Mouse (Mus musculus) liver, embryonic 12.5 days (tissue): Measurements from ENCODE around the gene Add3. TPM values are rescaled to one million over a fixed set of nuclear protein-coding genes. Genes with fewer than 3 reads are reported as not detected.
A peak's percentile ranks its signal among the peaks of the same experiment; 100 is the strongest.

Experiments
- ATAC-seq: fragments of 200-750 bp; cut with Nextera tagmentation; 2 replicates; pipeline ENCODE4 v1.8.0; 2017; ENCODE audit warnings: moderate number of reproducible peaks, mild to moderate bottlenecking, moderate library complexity
- H3K27ac ChIP-seq: fragments of 300-500 bp; sonication (generic); 2 replicates; pipeline ENCODE4 v1.5.1; 2016; ENCODE audit warnings: mild to moderate bottlenecking
- H3K27me3 ChIP-seq: fragments of 300-500 bp; sonication (generic); replicated peaks from 2 replicates; pipeline ENCODE4 v1.6.1; 2016; ENCODE audit warnings: mild to moderate bottlenecking, moderate library complexity
- H3K36me3 ChIP-seq: fragments of 300-500 bp; sonication (generic); 2 replicates; pipeline ENCODE4 v1.6.1; 2016; ENCODE audit warnings: mild to moderate bottlenecking, moderate library complexity
- H3K4me1 ChIP-seq: fragments of 300-500 bp; sonication (generic); 2 replicates; pipeline ENCODE4 v1.6.1; 2016
- H3K4me2 ChIP-seq: fragments of 300-500 bp; sonication (generic); 2 replicates; pipeline ENCODE4 v1.6.1; 2016; ENCODE audit warnings: mild to moderate bottlenecking, moderate library complexity
- H3K4me3 ChIP-seq: fragments of 300-500 bp; sonication (generic); 2 replicates; pipeline ENCODE4 v1.5.1; 2016; ENCODE audit warnings: mild to moderate bottlenecking, moderate library complexity
- H3K9ac ChIP-seq: fragments of 300-500 bp; sonication (generic); 2 replicates; pipeline ENCODE4 v1.6.1; 2016; ENCODE audit warnings: mild to moderate bottlenecking, moderate library complexity
- H3K9me3 ChIP-seq: fragments of 300-500 bp; sonication (generic); replicated peaks from 2 replicates; pipeline ENCODE4 v1.6.1; 2016; ENCODE audit warnings: mild to moderate bottlenecking, moderate library complexity
- WGBS: fragments of 180-500 bp; shearing (Covaris S2); methylation state at CpG from one replicate; pipeline ENCODE4 v1.1.7; 2016; ENCODE audit not compliant: insufficient replicate concordance; 5-methylcytosine and 5-hydroxymethylcytosine counted together
- polyA plus RNA-seq: library from polyadenylated mRNA; unstranded; fragments of >200 nt; fragmentation: Nextera tagmentation; extraction: Ambion mirVana; gene quantifications from 2 replicates; pipeline ENCODE4 v1.2.1, GENCODE M21; 2016

The Add3 gene
- polyA plus RNA-seq, 1 experiment from 2014 or later: 42.2 TPM

DNA sequence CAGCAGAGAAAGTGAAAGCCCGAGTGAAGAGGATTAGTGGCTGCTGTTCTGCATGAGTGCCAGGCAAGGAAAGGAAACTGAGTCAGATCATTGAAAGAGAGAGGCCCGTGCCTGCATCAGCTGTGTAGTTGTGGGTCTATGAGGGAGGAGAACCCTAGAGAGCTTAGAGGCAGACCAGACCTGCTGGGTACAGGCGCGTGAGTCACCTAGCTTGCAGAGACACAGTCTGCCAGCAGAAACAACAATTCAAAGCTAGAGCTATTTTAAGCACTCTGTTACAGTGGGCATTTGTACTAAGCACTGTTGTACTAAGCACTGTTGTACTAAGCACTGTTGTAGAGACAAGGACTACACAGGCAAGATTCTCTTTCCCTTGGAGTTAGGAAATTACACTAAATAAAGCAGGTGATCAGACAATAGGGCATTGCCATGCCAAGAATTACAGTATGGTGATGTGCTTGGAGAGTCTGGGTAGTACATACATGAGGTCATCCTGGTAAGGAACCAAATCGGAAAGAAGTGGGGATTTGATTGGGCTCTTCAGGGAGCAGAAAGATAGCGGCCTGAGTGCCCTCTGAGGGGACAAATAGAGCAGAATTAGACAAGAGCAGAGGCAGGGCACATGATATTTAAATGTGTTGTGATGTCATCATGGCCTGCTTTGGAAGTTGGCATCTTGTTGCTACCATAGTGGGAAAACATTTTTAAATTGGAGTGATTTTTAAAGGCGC, 88.0 kb downstream of the Add3 start:
- no peak overlapping the region for H3K4me3 ChIP-seq
- peaks cover 11% of the 10 kb centered on the region for H3K4me1 ChIP-seq
- no peaks in the 10 kb centered on the region for H3K9me3 ChIP-seq
- H3K27me3 ChIP-seq: no peaks in the 10 kb centered on the region
- H3K9ac ChIP-seq: no peak overlapping the region
- H3K27ac ChIP-seq: no peak overlapping the region
- no peak for ATAC-seq
- no peak overlapping the region for H3K4me2 ChIP-seq
- H3K36me3 ChIP-seq: peaks cover 47% of the 10 kb centered on the region
- 83% methylated on average over 7 of the region's 7 CpGs for WGBS

DNA sequence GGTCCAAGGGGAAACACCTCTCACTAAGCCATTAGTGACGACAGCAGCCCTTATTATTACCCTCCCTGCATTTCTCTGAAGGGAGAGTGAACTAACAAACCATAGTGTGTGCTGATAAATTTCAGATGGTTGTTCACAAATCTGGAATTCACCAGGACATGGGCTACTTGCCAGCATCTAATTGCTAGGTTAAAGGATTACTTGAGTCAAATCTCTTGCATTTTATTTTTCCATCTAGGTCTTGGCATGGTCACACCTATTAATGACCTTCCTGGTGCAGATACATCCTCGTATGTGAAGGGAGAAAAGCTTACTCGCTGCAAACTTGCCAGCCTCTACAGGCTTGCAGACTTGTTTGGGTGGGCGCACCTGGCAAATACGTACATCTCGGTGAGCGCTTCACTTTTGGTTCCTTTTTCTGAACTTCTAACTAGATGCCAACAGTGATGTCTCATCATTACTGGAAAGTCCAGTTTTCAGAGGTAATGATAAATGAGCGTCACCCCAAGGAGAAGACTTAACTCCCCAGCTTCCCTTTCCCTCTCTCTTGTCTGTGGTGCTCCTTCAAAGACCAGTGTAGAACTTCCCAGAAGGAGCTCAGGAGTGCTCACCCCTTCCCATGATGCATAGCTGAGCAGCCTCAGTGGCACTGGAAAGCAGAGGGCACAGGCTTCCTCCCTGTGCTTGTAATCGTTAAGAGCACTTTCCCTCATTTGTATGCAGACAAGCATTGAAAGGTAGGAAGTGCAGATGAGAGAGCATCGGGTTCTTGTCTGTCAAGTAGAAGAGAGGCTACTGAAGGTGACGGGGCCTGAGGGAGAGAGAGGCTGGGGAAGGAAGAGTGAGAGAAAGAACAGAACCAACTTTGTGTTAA, 90.9 kb downstream of the Add3 start:
- no peaks in the 10 kb centered on the region for H3K9me3 ChIP-seq
- ATAC-seq: no peak
- no peaks in the 10 kb centered on the region for H3K4me1 ChIP-seq
- peaks cover 73% of the 10 kb centered on the region for H3K36me3 ChIP-seq
- H3K9ac ChIP-seq: no peak overlapping the region
- no peaks in the 10 kb centered on the region for H3K27me3 ChIP-seq
- H3K4me2 ChIP-seq: no peak overlapping the region
- no peak overlapping the region for H3K27ac ChIP-seq
- no peak overlapping the region for H3K4me3 ChIP-seq
- WGBS: 83% methylated on average over 11 of the region's 11 CpGs

DNA sequence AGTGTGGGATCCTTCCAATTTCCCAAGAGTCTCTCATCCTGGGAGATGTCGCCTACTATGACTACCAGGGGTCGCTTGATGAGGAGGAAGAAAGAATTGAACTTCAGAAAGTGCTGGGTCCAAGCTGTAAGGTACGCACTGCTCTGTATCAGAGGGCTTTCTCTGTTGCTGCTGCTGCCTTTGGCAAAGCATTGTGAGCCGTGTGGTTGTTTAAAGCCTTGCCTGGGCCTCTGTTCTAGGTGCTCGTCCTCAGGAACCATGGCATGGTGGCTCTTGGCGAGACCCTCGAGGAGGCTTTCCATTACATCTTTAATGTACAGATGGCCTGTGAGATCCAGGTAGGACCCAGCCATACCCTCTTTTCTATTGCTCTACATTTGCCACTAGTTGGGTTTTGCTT, 93.3 kb downstream of the Add3 start:
- Histone ChIP-seq H3K9ac (no peak overlapping the region), H3K27ac (no peak overlapping the region), H3K36me3 (peaks cover 74% of the 10 kb centered on the region), H3K4me2 (no peak overlapping the region), H3K9me3 (no peaks in the 10 kb centered on the region), H3K4me1 (no peaks in the 10 kb centered on the region), H3K27me3 (no peaks in the 10 kb centered on the region), H3K4me3 (no peak overlapping the region)
- ATAC-seq: no peak
- 87% methylated on average over 7 of the region's 7 CpGs for WGBS

DNA sequence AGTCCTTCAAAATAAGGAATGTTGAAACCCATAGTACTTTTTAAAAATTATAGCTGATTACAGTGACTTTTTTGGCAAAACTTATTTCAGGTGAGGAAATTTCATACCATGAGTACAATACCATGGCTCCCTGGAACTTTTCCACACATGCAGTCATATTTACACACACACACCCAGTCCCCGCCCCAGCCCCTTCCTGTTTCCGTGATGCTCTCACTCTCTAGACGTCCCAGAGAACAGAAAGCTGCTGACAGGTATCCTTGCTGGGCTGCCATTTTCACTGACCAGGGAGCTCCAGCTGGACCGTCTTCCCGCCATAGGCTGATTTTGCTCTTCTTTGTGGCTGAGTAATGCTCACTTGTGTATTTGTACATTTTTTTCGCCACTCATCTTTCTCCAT, 101.6 kb downstream of the Add3 start:
- no peak overlapping the region for H3K9ac ChIP-seq
- H3K27ac ChIP-seq: no peak overlapping the region
- 72% methylated on average over 6 of the region's 6 CpGs for WGBS
- H3K27me3 ChIP-seq: no peaks in the 10 kb centered on the region
- no peak for ATAC-seq
- no peak overlapping the region for H3K4me2 ChIP-seq
- peaks cover 4% of the 10 kb centered on the region for H3K4me1 ChIP-seq
- H3K4me3 ChIP-seq: no peak overlapping the region
- no peaks in the 10 kb centered on the region for H3K9me3 ChIP-seq
- H3K36me3 ChIP-seq: peaks cover 84% of the 10 kb centered on the region

DNA sequence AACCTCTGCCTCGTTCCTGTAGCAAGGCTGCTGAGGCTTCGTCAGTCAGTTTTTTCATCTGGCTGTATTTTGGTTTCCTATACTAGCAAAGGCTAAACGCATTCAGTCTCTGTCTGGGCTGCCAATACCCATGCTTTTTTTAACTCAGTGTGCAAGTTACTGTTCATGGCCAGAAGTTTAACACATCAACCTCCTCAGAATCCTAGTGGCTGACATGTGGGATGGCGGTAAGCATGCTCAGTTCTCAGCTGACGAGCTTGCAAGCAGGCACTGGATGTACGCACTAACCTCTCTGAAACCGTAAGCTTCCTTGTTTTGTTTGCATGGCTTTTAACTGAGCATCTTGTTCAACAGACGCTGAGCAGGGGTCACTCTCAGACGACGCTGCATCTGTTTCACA, 103.7 kb downstream of the Add3 start:
- ATAC-seq: no peak
- Histone ChIP-seq H3K4me1 (peaks cover 21% of the 10 kb centered on the region), H3K27ac (no peak overlapping the region), H3K27me3 (no peaks in the 10 kb centered on the region), H3K9me3 (no peaks in the 10 kb centered on the region), H3K4me2 (no peak overlapping the region), H3K4me3 (no peak overlapping the region), H3K36me3 (peaks cover 68% of the 10 kb centered on the region), H3K9ac (no peak overlapping the region)
- WGBS: 81% methylated on average over 10 of the region's 10 CpGs

DNA sequence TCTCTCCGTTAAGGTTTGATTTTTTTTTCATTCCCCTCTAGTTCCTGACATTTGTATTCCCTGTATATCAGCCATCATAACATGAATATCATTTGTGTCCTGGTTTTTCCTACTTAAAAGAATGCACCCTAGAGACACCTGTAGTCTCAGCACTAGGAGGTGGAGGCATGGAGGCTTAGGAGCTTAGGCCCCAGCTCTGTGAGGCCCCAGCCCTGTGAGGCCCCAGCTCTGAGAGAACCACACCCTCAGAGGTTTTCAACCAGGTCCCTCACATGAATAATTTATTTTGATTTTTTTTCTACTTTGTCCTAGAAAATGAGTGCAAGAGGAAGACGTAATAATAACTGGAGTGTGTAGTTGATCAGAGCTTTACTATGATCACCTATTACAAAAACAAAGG, 107.3 kb downstream of the Add3 start:
- 58% methylated on average over 2 of the region's 2 CpGs for WGBS
- Histone ChIP-seq H3K4me1 (peaks cover 44% of the 10 kb centered on the region), H3K9me3 (no peaks in the 10 kb centered on the region), H3K9ac (no peak overlapping the region), H3K27ac (peak overlapping the region; percentile 64; the same call in 1 of the 2 replicates), H3K4me3 (no peak overlapping the region), H3K27me3 (no peaks in the 10 kb centered on the region), H3K4me2 (peak overlapping the region; percentile 37), H3K36me3 (peaks cover 41% of the 10 kb centered on the region)
- ATAC-seq: peak; percentile 87

DNA sequence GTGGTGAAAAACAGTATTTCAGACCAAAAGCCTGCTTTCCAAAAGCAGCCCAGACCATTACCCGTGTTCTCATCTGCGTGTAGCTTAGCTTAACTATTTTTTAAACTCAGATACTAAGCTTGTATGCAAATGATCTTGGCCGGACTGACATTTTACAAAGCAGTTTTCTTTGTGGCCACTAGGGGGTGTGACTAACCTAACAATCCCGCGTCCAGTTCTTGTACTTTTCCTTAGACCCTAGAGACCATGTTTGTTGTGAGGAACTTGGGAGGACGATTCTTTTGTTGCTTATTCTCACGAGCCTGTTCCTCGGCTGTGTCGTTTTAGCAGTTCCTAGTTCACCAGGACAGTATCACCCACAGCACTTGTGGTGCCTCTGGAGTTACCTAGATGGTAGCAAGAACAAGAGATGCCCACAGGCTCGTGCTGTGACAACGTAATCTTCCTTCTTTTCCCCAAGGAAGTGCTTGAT, 107.8 kb downstream of the Add3 start:
- Histone ChIP-seq H3K27me3 (no peaks in the 10 kb centered on the region), H3K27ac (peak overlapping the region; percentile 59; the same call in 1 of the 2 replicates), H3K4me2 (peak overlapping the region; percentile 37), H3K4me1 (peaks cover 44% of the 10 kb centered on the region), H3K9me3 (no peaks in the 10 kb centered on the region), H3K36me3 (peaks cover 36% of the 10 kb centered on the region), H3K9ac (no peak overlapping the region), H3K4me3 (no peak overlapping the region)
- ATAC-seq: peak; percentile 56
- WGBS: 19% methylated on average over 11 of the region's 11 CpGs

DNA sequence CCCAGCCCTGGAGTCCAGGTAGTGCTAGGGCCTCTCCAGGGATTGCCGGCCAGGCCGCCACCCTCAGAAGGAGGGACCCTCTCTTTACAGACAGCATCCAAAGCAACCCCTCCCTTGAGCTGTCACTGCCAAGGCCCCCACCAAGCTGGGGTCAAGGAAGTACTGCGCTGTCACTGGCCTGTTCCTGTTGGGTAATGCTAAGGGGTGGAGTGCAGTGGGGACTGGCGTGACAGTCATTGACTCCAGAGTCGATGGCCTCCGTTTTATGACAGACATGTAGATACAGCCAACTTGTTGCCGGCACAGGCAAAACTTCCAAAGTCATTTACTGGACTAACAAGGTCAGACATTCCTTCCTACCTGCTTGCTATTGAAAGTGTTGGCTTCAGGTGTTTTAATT, 110.8 kb downstream of the Add3 start:
- 69% methylated on average over 7 of the region's 7 CpGs for WGBS
- Histone ChIP-seq H3K27ac (no peak overlapping the region), H3K9me3 (no peaks in the 10 kb centered on the region), H3K4me1 (peaks cover 63% of the 10 kb centered on the region), H3K36me3 (peaks cover 14% of the 10 kb centered on the region), H3K4me3 (no peak overlapping the region), H3K9ac (no peak overlapping the region), H3K27me3 (no peaks in the 10 kb centered on the region), H3K4me2 (no peak overlapping the region)
- 0 out of 2 replicates have a peak, but pooled peaks have one; percentile 5 for ATAC-seq

DNA sequence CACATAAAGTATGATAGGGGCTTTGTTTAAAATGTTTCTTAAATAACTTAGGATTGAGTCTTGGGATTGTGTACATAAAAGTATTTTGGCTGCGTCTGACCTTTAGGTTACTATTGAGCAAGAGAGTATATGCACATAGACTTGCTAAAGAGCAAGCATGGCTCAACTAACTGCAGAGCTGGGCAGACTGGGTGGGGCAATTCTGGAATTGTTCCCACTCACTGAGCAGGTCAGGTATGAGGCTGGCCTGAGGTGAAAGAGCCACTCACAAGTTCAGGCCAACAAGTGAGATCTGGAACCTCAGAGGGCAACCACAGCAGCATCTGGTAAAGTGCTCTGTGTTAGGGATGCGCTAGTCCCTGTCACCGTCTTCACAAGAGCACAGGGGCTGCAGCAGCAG, 111.4 kb downstream of the Add3 start:
- H3K27me3 ChIP-seq: no peaks in the 10 kb centered on the region
- H3K4me2 ChIP-seq: no peak overlapping the region
- H3K27ac ChIP-seq: peak overlapping the region; percentile 34; the same call in 1 of the 2 replicates
- no peak for ATAC-seq
- no peak overlapping the region for H3K4me3 ChIP-seq
- H3K9me3 ChIP-seq: no peaks in the 10 kb centered on the region
- H3K36me3 ChIP-seq: peaks cover 11% of the 10 kb centered on the region
- no peak overlapping the region for H3K9ac ChIP-seq
- H3K4me1 ChIP-seq: peaks cover 67% of the 10 kb centered on the region
- WGBS: 76% methylated on average over 3 of the region's 3 CpGs

DNA sequence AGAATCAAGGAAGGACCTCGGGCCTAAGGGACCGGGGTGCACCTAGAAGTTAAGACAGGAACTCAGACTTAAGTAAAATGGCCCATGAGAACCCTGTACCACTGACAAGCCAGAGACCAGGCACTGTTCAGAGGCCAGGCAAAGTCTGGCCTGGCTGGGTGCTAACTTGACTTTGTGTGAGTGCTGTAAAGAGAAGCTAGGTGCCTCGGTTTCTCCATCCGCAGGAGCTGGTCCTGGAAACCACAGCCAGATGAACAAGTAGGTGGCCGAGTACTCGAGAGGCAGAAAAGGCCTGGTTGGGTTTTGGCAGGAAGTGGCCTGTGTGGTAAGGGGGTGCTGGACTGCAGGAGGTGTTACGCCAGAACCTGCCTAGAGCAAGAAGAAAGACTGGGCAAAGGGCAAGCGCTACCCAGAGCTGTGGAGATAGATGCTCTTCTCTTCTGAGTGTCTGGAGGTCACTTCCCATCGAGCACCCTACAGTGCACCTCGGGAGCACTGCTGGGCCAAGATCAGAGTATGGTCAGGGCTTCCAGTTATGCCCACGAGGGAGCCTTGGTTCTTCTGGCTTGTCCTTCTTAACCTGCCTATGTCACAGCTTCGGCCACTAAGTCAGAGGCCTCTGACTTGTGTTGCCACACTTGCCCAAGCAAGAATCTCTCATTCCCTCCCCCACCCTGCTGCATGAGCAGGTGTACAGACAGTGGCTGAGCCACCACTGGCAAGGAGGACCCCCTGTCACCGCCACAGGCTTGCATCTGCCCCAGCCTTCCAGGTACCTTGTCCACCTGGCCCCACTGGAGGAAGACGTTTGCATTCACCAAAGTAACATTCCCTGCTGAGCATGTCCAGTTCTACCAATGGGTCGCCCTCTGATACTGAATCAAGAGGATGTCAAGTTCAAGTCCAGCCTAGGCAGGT, 112.1 kb downstream of the Add3 start:
- H3K9ac ChIP-seq: no peak overlapping the region
- H3K27ac ChIP-seq: peak overlapping the region; percentile 34; the same call in 1 of the 2 replicates
- H3K36me3 ChIP-seq: peaks cover 10% of the 10 kb centered on the region; the same call in 1 of the 2 replicates
- no peak overlapping the region for H3K4me3 ChIP-seq
- WGBS: 66% methylated on average over 15 of the region's 15 CpGs
- H3K4me1 ChIP-seq: peaks cover 67% of the 10 kb centered on the region
- no peak overlapping the region for H3K4me2 ChIP-seq
- no peaks in the 10 kb centered on the region for H3K9me3 ChIP-seq
- H3K27me3 ChIP-seq: no peaks in the 10 kb centered on the region
- no peak for ATAC-seq

DNA sequence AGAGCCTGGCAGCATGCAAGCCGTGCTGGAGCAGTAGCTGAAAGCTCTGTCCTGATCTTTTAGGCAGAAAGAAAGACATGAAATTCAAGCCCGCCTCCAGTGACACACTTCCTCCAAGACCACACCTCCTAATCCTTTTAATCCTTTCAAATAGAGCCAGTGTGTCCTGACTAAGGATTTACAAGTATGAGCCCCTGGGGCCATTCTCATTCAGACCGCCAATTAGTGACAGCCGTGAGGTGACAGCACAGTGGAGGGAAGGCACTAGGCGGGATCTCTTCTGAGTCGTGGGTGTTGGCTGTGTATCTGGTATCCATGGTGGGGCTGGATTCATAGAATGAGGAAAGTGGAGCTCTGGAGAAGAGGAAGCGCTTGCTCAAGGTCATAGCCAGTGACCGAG, 116.1 kb downstream of the Add3 start:
- Histone ChIP-seq H3K36me3 (no peaks in the 10 kb centered on the region), H3K4me1 (peaks cover 76% of the 10 kb centered on the region), H3K4me3 (0 out of 2 replicates have a peak overlapping the region, but pooled peaks have one; percentile 13), H3K27ac (peak overlapping the region; percentile 98), H3K27me3 (peaks cover 8% of the 10 kb centered on the region), H3K9ac (peak overlapping the region; percentile 51), H3K4me2 (peak overlapping the region; percentile 65), H3K9me3 (no peaks in the 10 kb centered on the region)
- 79% methylated on average over 8 of the region's 8 CpGs for WGBS
- ATAC-seq: no peak
